Mouse (Mus musculus): ENCODE measurements at regions not wholly inside any gene's neighbourhood (a gene's known extent, or its start where the extent isn't known, plus 50 kb on each side); places are given as distances from the start of the nearest gene placed in this dataset.

- DNase-seq (ENCODE audit: low spot score), result no peak
- H3K9me3 ChIP-seq, result peaks cover 7% of the 10 kb centered on the region; the same call in 1 of the 2 replicates
- no peak overlapping the region for H3K27ac ChIP-seq
- 94% methylated on average over 4 of the region's 4 CpGs for WGBS
- peaks cover 6% of the 10 kb centered on the region; the same call in 1 of the 2 replicates for H3K4me1 ChIP-seq (replicated peaks)
- H3K4me3 ChIP-seq, result no peak overlapping the region
- H3K36me3 ChIP-seq, result no peaks in the 10 kb centered on the region
- H3K27me3 ChIP-seq (ENCODE audit: insufficient read depth, poor library complexity, severe bottlenecking), result peaks cover 20% of the 10 kb centered on the region; the same call in 1 of the 2 replicates
Measured at GRCm38 (mm10) chr6:100083868-100084477, 203.3 kb downstream of the Rybp start.

GRCm38 (mm10) chr6:100083127-100083526, 204.2 kb downstream of the Rybp start:
- no peak for DNase-seq (ENCODE audit: low spot score)

GRCm38 (mm10) chr6:100074672-100075335, 212.5 kb downstream of the Rybp start:
- H3K27me3 ChIP-seq (ENCODE audit: insufficient read depth, poor library complexity, severe bottlenecking), result peaks cover 46% of the 10 kb centered on the region
- peaks cover 7% of the 10 kb centered on the region; the same call in 1 of the 2 replicates for H3K9me3 ChIP-seq
- WGBS, result 32% methylated on average over 10 of the region's 10 CpGs
- H3K27ac ChIP-seq, result no peak overlapping the region
- H3K4me3 ChIP-seq, result no peak overlapping the region
- H3K36me3 ChIP-seq, result no peaks in the 10 kb centered on the region
- peaks cover 17% of the 10 kb centered on the region for H3K4me1 ChIP-seq (replicated peaks)
- peak; percentile 41 for DNase-seq (ENCODE audit: low spot score)

More at GRCm38 (mm10) chr6:100083127-100083526, 204.2 kb downstream of the Rybp start:
- H3K4me3 ChIP-seq, result no peak overlapping the region
- H3K9me3 ChIP-seq, result peaks cover 7% of the 10 kb centered on the region; the same call in 1 of the 2 replicates
- 84% methylated on average over 5 of the region's 5 CpGs for WGBS
- no peak overlapping the region for H3K27ac ChIP-seq
- H3K36me3 ChIP-seq, result no peaks in the 10 kb centered on the region
- peaks cover 6% of the 10 kb centered on the region; the same call in 1 of the 2 replicates for H3K4me1 ChIP-seq (replicated peaks)
- H3K27me3 ChIP-seq (ENCODE audit: insufficient read depth, poor library complexity, severe bottlenecking), result peaks cover 20% of the 10 kb centered on the region; the same call in 1 of the 2 replicates

- no peak overlapping the region for H3K27ac ChIP-seq
- peaks cover 4% of the 10 kb centered on the region; the same call in 1 of the 2 replicates for H3K9me3 ChIP-seq
- no peak for DNase-seq (ENCODE audit: low spot score)
- peaks cover 55% of the 10 kb centered on the region for H3K27me3 ChIP-seq (ENCODE audit: insufficient read depth, poor library complexity, severe bottlenecking)
- H3K4me3 ChIP-seq, result no peak overlapping the region
- peaks cover 17% of the 10 kb centered on the region for H3K4me1 ChIP-seq (replicated peaks)
- 77% methylated on average over 6 of the region's 6 CpGs for WGBS
- no peaks in the 10 kb centered on the region for H3K36me3 ChIP-seq
Measured at GRCm38 (mm10) chr6:100072261-100072968, 214.9 kb downstream of the Rybp start.

- Histone ChIP-seq H3K36me3 (no peaks in the 10 kb centered on the region), H3K9me3 (no peaks in the 10 kb centered on the region), H3K4me3 (no peak overlapping the region), H3K27me3 (ENCODE audit: insufficient read depth, poor library complexity, severe bottlenecking) (peaks cover 54% of the 10 kb centered on the region), H3K27ac (no peak overlapping the region), H3K4me1 (replicated peaks) (0 out of 2 replicates have a peak, but pooled peaks cover 3% of the 10 kb centered on the region)
- no peak for DNase-seq (ENCODE audit: low spot score)
- WGBS, result 79% methylated on average over 4 of the region's 4 CpGs
Measured at GRCm38 (mm10) chr6:100069151-100069550, 218.1 kb downstream of the Rybp start.

GRCm38 (mm10) chr6:100067273-100067672, 220.0 kb downstream of the Rybp start:
- Histone ChIP-seq H3K9me3 (no peaks in the 10 kb centered on the region), H3K4me1 (replicated peaks) (0 out of 2 replicates have a peak, but pooled peaks cover 3% of the 10 kb centered on the region), H3K27me3 (ENCODE audit: insufficient read depth, poor library complexity, severe bottlenecking) (peaks cover 53% of the 10 kb centered on the region), H3K27ac (no peak overlapping the region), H3K36me3 (no peaks in the 10 kb centered on the region), H3K4me3 (no peak overlapping the region)
- WGBS, result 82% methylated on average over 4 of the region's 4 CpGs
- DNase-seq (ENCODE audit: low spot score), result no peak

GRCm38 (mm10) chr6:100065586-100065985, 221.7 kb downstream of the Rybp start:
- Histone ChIP-seq H3K36me3 (no peaks in the 10 kb centered on the region), H3K4me3 (no peak overlapping the region)
- WGBS, result 89% methylated on average over 3 of the region's 3 CpGs

GRCm38 (mm10) chr6:100062961-100063360, 224.3 kb downstream of the Rybp start:
- H3K27me3 ChIP-seq (ENCODE audit: insufficient read depth, poor library complexity, severe bottlenecking), result peaks cover 69% of the 10 kb centered on the region
- H3K4me3 ChIP-seq, result no peak overlapping the region
- peaks cover 9% of the 10 kb centered on the region for H3K4me1 ChIP-seq (replicated peaks)
- DNase-seq (ENCODE audit: low spot score), result no peak
- WGBS, result 86% methylated on average over 8 of the region's 8 CpGs
- no peak overlapping the region for H3K27ac ChIP-seq
- H3K36me3 ChIP-seq, result no peaks in the 10 kb centered on the region
- no peaks in the 10 kb centered on the region for H3K9me3 ChIP-seq

More at GRCm38 (mm10) chr6:100065586-100065985, 221.7 kb downstream of the Rybp start:
- Histone ChIP-seq H3K27ac (no peak overlapping the region), H3K27me3 (ENCODE audit: insufficient read depth, poor library complexity, severe bottlenecking) (peaks cover 49% of the 10 kb centered on the region), H3K9me3 (no peaks in the 10 kb centered on the region), H3K4me1 (replicated peaks) (peaks cover 3% of the 10 kb centered on the region; the same call in 1 of the 2 replicates)
- DNase-seq (ENCODE audit: low spot score), result no peak

GRCm38 (mm10) chr6:100059803-100060202, 227.5 kb downstream of the Rybp start:
- no peak overlapping the region for H3K4me3 ChIP-seq
- peaks cover 9% of the 10 kb centered on the region for H3K4me1 ChIP-seq (replicated peaks)
- peaks cover 84% of the 10 kb centered on the region for H3K27me3 ChIP-seq (ENCODE audit: insufficient read depth, poor library complexity, severe bottlenecking)
- no peaks in the 10 kb centered on the region for H3K9me3 ChIP-seq
- no peaks in the 10 kb centered on the region for H3K36me3 ChIP-seq
- peak; percentile 21 for DNase-seq (ENCODE audit: low spot score)
- H3K27ac ChIP-seq, result no peak overlapping the region
- 58% methylated on average over 8 of the region's 8 CpGs for WGBS

- Histone ChIP-seq H3K4me1 (replicated peaks) (peaks cover 20% of the 10 kb centered on the region), H3K27me3 (ENCODE audit: insufficient read depth, poor library complexity, severe bottlenecking) (peaks cover 97% of the 10 kb centered on the region), H3K9me3 (no peaks in the 10 kb centered on the region), H3K4me3 (no peak overlapping the region), H3K36me3 (no peaks in the 10 kb centered on the region), H3K27ac (no peak overlapping the region)
- peak; percentile 23 for DNase-seq (ENCODE audit: low spot score)
- WGBS, result 68% methylated on average over 5 of the region's 5 CpGs
Measured at GRCm38 (mm10) chr6:100055980-100056379, 231.3 kb downstream of the Rybp start.

GRCm38 (mm10) chr6:100052955-100053795, 234.1 kb downstream of the Rybp start:
- Histone ChIP-seq H3K27ac (no peak overlapping the region), H3K9me3 (no peaks in the 10 kb centered on the region), H3K27me3 (ENCODE audit: insufficient read depth, poor library complexity, severe bottlenecking) (peaks cover 100% of the 10 kb centered on the region), H3K4me1 (replicated peaks) (peaks cover 23% of the 10 kb centered on the region), H3K4me3 (no peak overlapping the region), H3K36me3 (no peaks in the 10 kb centered on the region)
- no peak for DNase-seq (ENCODE audit: low spot score)
- 72% methylated on average over 8 of the region's 8 CpGs for WGBS

- Histone ChIP-seq H3K4me1 (replicated peaks) (peaks cover 23% of the 10 kb centered on the region), H3K36me3 (no peaks in the 10 kb centered on the region), H3K27me3 (ENCODE audit: insufficient read depth, poor library complexity, severe bottlenecking) (peaks cover 100% of the 10 kb centered on the region), H3K9me3 (no peaks in the 10 kb centered on the region), H3K27ac (no peak overlapping the region), H3K4me3 (no peak overlapping the region)
- no peak for DNase-seq (ENCODE audit: low spot score)
- WGBS, result 94% methylated on average over 4 of the region's 4 CpGs
Measured at GRCm38 (mm10) chr6:100052406-100052805, 234.9 kb downstream of the Rybp start.
